Mouse (Mus musculus) cortical plate, adult 2 months (tissue): Measurements from ENCODE around the gene Emc3.

Experiments
- CTCF ChIP-seq: fragments of 200-500 bp; IDR thresholded peaks from 2 replicates; pipeline ENCODE4 v1.5.1; 2011; ENCODE audit warnings: mild to moderate bottlenecking, control low read depth, low read length; ENCODE audit not compliant: insufficient read depth; ENCODE audit errors: extremely low read depth
- POLR2A ChIP-seq: fragments of 200-500 bp; IDR thresholded peaks from 2 replicates; pipeline ENCODE4 v1.6.1; 2011; ENCODE audit warnings: mild to moderate bottlenecking, low read length, control low read depth; ENCODE audit not compliant: insufficient read depth; ENCODE audit errors: extremely low read depth

DNA sequence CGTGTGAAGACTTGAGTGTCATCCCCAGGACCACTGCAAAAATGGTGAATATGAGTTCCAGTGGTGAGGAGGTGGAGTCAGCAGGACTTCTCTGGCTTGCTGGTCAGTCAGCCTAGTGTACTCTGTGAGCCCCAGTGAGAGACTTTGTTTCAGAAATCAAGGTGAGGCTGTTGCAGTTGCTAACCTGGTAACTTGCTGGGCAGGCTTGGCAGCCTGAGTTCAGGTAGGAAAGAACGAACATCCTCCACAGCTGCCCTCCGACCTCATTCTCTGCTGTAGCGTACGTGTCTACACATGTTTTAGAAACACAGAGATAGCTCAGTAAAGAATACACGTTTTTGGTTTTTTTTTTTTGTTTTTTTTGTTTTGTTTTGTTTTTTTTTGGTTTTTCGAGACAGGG is 3.4 kb upstream of the Emc3 start:
- TF ChIP-seq POLR2A (no peak), CTCF (no peak)
